ENCODE assay signal across 21 mouse cellular contexts in genomic region chr16:45044844-45045243, GRCm38 (mm10). TPM values are rescaled to one million over a fixed set of nuclear protein-coding genes. Genes with fewer than 3 reads are reported as not detected.
DNase-seq lines count a peak whose midpoint lies in the region; ATAC-seq and TF ChIP-seq lines count a peak whose summit lies in the region.
"Had no signal": no experiment of that assay in that cellular context is flagged by ENCODE, and none has a peak within 500 bp of the region (broad histone marks: within the 10 kb centered on the region; RNA-seq: fewer than 3 reads in every experiment).

No protein-coding gene starts in this region.

- no peaks in the 10 kb centered on the region for H3K27me3 ChIP-seq in embryonic facial prominence, embryonic 14.5 days (replicated peaks; ENCODE audit: control insufficient read depth, insufficient read depth, low read length)
- no peaks in the 10 kb centered on the region for H3K27me3 ChIP-seq in embryonic facial prominence, embryonic 10.5 days (replicated peaks; ENCODE audit: low read depth, poor library complexity, severe bottlenecking)
- H3K27me3 ChIP-seq in heart, adult 2 months (ENCODE audit: control insufficient read depth, insufficient read depth, low read length): no peaks in the 10 kb centered on the region
- H3K27me3 ChIP-seq in forebrain, embryonic 16.5 days (replicated peaks; ENCODE audit: control insufficient read depth, insufficient read depth, low read length): no peaks in the 10 kb centered on the region
- H3K27me3 ChIP-seq: embryonic facial prominence, embryonic 13.5 days; forebrain, embryonic 12.5 days; hindbrain, embryonic 13.5 days; liver, embryonic 13.5 days; midbrain, embryonic 12.5 days had no signal

- intact Hi-C loops in heart, adult 2 months (cut with DNase I): no loop called here

- no peak for TF ChIP-seq CTCF in heart, adult 2 months (IDR thresholded peaks at IDR 0.05)

- H3K9me3 ChIP-seq in embryonic facial prominence, embryonic 14.5 days (ENCODE audit: control insufficient read depth, low read length): no peaks in the 10 kb centered on the region
- no peaks in the 10 kb centered on the region for H3K9me3 ChIP-seq in embryonic facial prominence, embryonic 10.5 days
- no peaks in the 10 kb centered on the region for H3K9me3 ChIP-seq in forebrain, embryonic 16.5 days (ENCODE audit: control insufficient read depth, low read length)
- H3K9me3 ChIP-seq: embryonic facial prominence, embryonic 13.5 days; forebrain, embryonic 12.5 days; hindbrain, embryonic 13.5 days; liver, embryonic 13.5 days; midbrain, embryonic 12.5 days had no signal

- ATAC-seq in embryonic facial prominence, embryonic 14.5 days (ENCODE audit: low read depth): no peak
- peak; percentile 91 to 94 for ATAC-seq in hematopoietic stem cell, adult 5-6 weeks (replicated peaks in 1 of 2; ENCODE audit: insufficient read depth in 1 of 2, low FRiP score in 2 of 2, low TSS enrichment in 1 of 2, low read depth in 1 of 2, poor library complexity in 2 of 2, severe bottlenecking in 2 of 2)
- no peak for ATAC-seq in forebrain, embryonic 16.5 days
- ATAC-seq: intestine, postnatal 0 days; lung, postnatal 0 days had no signal

- TF ChIP-seq POLR2A in heart, adult 2 months (IDR thresholded peaks at IDR 0.05; ENCODE audit: insufficient read depth, low read depth, low read length): no peak

- no peak overlapping the region for H3K4me3 ChIP-seq in embryonic facial prominence, embryonic 14.5 days (ENCODE audit: low read depth, low read length)
- no peak overlapping the region for H3K4me3 ChIP-seq in embryonic facial prominence, embryonic 10.5 days
- H3K4me3 ChIP-seq in heart, adult 2 months: no peak overlapping the region
- no peak overlapping the region for H3K4me3 ChIP-seq in forebrain, embryonic 16.5 days (replicated peaks; ENCODE audit: low read length)
- H3K4me3 ChIP-seq: embryonic facial prominence, embryonic 13.5 days; forebrain, embryonic 12.5 days; hindbrain, embryonic 13.5 days; liver, embryonic 13.5 days; midbrain, embryonic 12.5 days had no signal

- peak; percentile 11 for DNase-seq in embryonic facial prominence, embryonic 14.5 days (ENCODE audit: low spot score)
- DNase-seq in embryonic facial prominence, embryonic 10.5 days (ENCODE audit: low spot score): no peak
- DNase-seq in Muller cell, postnatal 12 days (ENCODE audit: inconsistent ontology term): peak; percentile 27
- peak; percentile 43 to 70 for DNase-seq in natural killer cell, adult 2 months (ENCODE audit: low spot score in 2 of 2)
- DNase-seq in heart, adult 2 months: no peak
- no peak for DNase-seq in frontal cortex, adult 2 months (ENCODE audit: extremely low spot score in 1 of 2, low spot score in 1 of 2)
- DNase-seq: adrenal gland, postnatal 25 days; cerebellum, postnatal 36 days; heart, adult 18-20 months; kidney, postnatal 14 days; left cerebral cortex, postnatal 4 days; liver, embryonic 13.5 days; right cerebral cortex, postnatal 4 days had no signal

- no peak overlapping the region for H3K27ac ChIP-seq in embryonic facial prominence, embryonic 14.5 days (replicated peaks; ENCODE audit: low read depth, low read length)
- no peak overlapping the region for H3K27ac ChIP-seq in embryonic facial prominence, embryonic 10.5 days (replicated peaks)
- no peak overlapping the region for H3K27ac ChIP-seq in heart, adult 2 months
- H3K27ac ChIP-seq in forebrain, embryonic 16.5 days (ENCODE audit: low read length): no peak overlapping the region
- H3K27ac ChIP-seq: embryonic facial prominence, embryonic 13.5 days; forebrain, embryonic 12.5 days; hindbrain, embryonic 13.5 days; liver, embryonic 13.5 days; midbrain, embryonic 12.5 days had no signal

- TF ChIP-seq EP300 in heart, adult 2 months (IDR thresholded peaks at IDR 0.05; ENCODE audit: insufficient read depth, low read depth, low read length): no peak

- no peaks in the 10 kb centered on the region for H3K36me3 ChIP-seq in embryonic facial prominence, embryonic 14.5 days (ENCODE audit: control insufficient read depth, insufficient read depth, low read length)
- H3K36me3 ChIP-seq in embryonic facial prominence, embryonic 10.5 days (replicated peaks): no peaks in the 10 kb centered on the region
- no peaks in the 10 kb centered on the region for H3K36me3 ChIP-seq in heart, adult 2 months (ENCODE audit: control insufficient read depth, insufficient read depth, low read length)
- no peaks in the 10 kb centered on the region for H3K36me3 ChIP-seq in forebrain, embryonic 16.5 days (ENCODE audit: control insufficient read depth, insufficient read depth)
- H3K36me3 ChIP-seq: embryonic facial prominence, embryonic 13.5 days; forebrain, embryonic 12.5 days; hindbrain, embryonic 13.5 days; liver, embryonic 13.5 days; midbrain, embryonic 12.5 days had no signal

- no peaks in the 10 kb centered on the region for H3K79me2 ChIP-seq in heart, adult 2 months (replicated peaks; ENCODE audit: control insufficient read depth, insufficient read depth, low read length)

- H3K4me1 ChIP-seq in embryonic facial prominence, embryonic 14.5 days (ENCODE audit: control insufficient read depth, insufficient read depth, low read length): no peaks in the 10 kb centered on the region
- no peaks in the 10 kb centered on the region for H3K4me1 ChIP-seq in embryonic facial prominence, embryonic 10.5 days
- no peaks in the 10 kb centered on the region for H3K4me1 ChIP-seq in heart, adult 2 months (ENCODE audit: control insufficient read depth, insufficient read depth, low read length)
- H3K4me1 ChIP-seq in forebrain, embryonic 16.5 days (replicated peaks; ENCODE audit: control insufficient read depth, insufficient read depth, low read length): no peaks in the 10 kb centered on the region
- H3K4me1 ChIP-seq: forebrain, embryonic 12.5 days; hindbrain, embryonic 13.5 days; liver, embryonic 13.5 days; midbrain, embryonic 12.5 days had no signal

- no peak overlapping the region for H3K9ac ChIP-seq in embryonic facial prominence, embryonic 14.5 days (ENCODE audit: low read depth, low read length)
- no peak overlapping the region for H3K9ac ChIP-seq in heart, adult 2 months (ENCODE audit: low read depth, low read length)
- H3K9ac ChIP-seq in forebrain, embryonic 16.5 days (replicated peaks; ENCODE audit: low read depth, low read length): no peak overlapping the region
- H3K9ac ChIP-seq: embryonic facial prominence, embryonic 13.5 days; forebrain, embryonic 12.5 days; hindbrain, embryonic 13.5 days; liver, embryonic 13.5 days; midbrain, embryonic 12.5 days had no signal

- no peak overlapping the region for H3K4me2 ChIP-seq in embryonic facial prominence, embryonic 14.5 days (ENCODE audit: low read depth, low read length)
- H3K4me2 ChIP-seq in forebrain, embryonic 16.5 days (ENCODE audit: low read length): no peak overlapping the region
- H3K4me2 ChIP-seq: embryonic facial prominence, embryonic 13.5 days; forebrain, embryonic 12.5 days; hindbrain, embryonic 13.5 days; liver, embryonic 13.5 days; midbrain, embryonic 12.5 days had no signal

- WGBS in embryonic facial prominence, embryonic 14.5 days: 57% methylated on average over 3 of the region's 3 CpGs
- WGBS in embryonic facial prominence, embryonic 10.5 days: 73% methylated on average over 3 of the region's 3 CpGs
- 46% methylated on average over 3 of the region's 3 CpGs for WGBS in heart, adult 2 months
- WGBS in forebrain, embryonic 16.5 days: 43% methylated on average over 3 of the region's 3 CpGs

RNA-seq across cellular contexts. Expression of gene Ccdc80, which starts 48.4 kb away (rescaled TPM):
- 103 and 105 TPM in 2 replicates for polyA plus RNA-seq in embryonic facial prominence, embryonic 14.5 days (2014; fragmentation: Nextera tagmentation; extraction: Ambion mirVana)
- 25.2 and 25.7 TPM in 2 replicates for polyA plus RNA-seq in embryonic facial prominence, embryonic 10.5 days (2016; fragmentation: Nextera tagmentation; extraction: Ambion mirVana)
- 0.94 TPM in 1 of 2 replicates, not detected in the other for total RNA-seq in hematopoietic stem cell, adult 5-6 weeks (2017)
- 10 to 100 TPM; 64.0 to 65.3 TPM for total RNA-seq in heart, adult 2 months (2021)
- 43.4 and 59.4 TPM in 2 replicates for polyA plus RNA-seq in heart, adult 2 months (2012; rRNA removed)
- 19.6 and 32.8 TPM in 2 replicates for polyA plus RNA-seq in forebrain, embryonic 16.5 days (2015; fragmentation: Nextera tagmentation; extraction: Ambion mirVana)
- polyA plus RNA-seq in frontal cortex, adult 2 months (2012; rRNA removed): 7.6 and 10.3 TPM in 2 replicates

Comparison
In these comparisons a context has a peak if more than half of its experiments do, and no peak if none do; other contexts are left out.
1. DNase-seq: peak in embryonic facial prominence, embryonic 14.5 days (single experiment), Muller cell, postnatal 12 days (single experiment) and natural killer cell, adult 2 months (2 of 2); none in embryonic facial prominence, embryonic 10.5 days (single experiment), heart, adult 2 months (0 of 2) and frontal cortex, adult 2 months (0 of 2).
2. ATAC-seq: peak in hematopoietic stem cell, adult 5-6 weeks (2 of 2); none in embryonic facial prominence, embryonic 14.5 days (single experiment) and forebrain, embryonic 16.5 days (single experiment).